Mouse (Mus musculus) intestine, embryonic 14.5 days (tissue): Measurements from ENCODE around the gene Rufy2. TPM values are rescaled to one million over a fixed set of nuclear protein-coding genes. Genes with fewer than 3 reads are reported as not detected.

ENCODE experiments used
- ATAC-seq: fragments of 200-750 bp; cut with Nextera tagmentation; replicated peaks from 2 replicates; pipeline ENCODE4 v1.8.0; 2017; ENCODE audit warnings: low read depth, moderate number of reproducible peaks, moderate TSS enrichment, moderate library complexity; ENCODE audit not compliant: low FRiP score, low TSS enrichment
- DNase-seq: peaks from one replicate; pipeline ENCODE4 v3.0.0-alpha.2; 2018; ENCODE audit warnings: low spot score
- H3K27ac ChIP-seq: fragments of 300-500 bp; sonication (generic); 2 replicates; pipeline ENCODE4 v1.5.1; 2014; ENCODE audit warnings: low read depth, mild to moderate bottlenecking, control low read depth
- H3K27me3 ChIP-seq: fragments of 300-500 bp; sonication (generic); replicated peaks from 2 replicates; pipeline ENCODE4 v1.6.1; 2014; ENCODE audit warnings: low read length, control low read depth; ENCODE audit not compliant: control insufficient read depth, insufficient read depth
- H3K36me3 ChIP-seq: fragments of 300-500 bp; sonication (generic); 2 replicates; pipeline ENCODE4 v1.6.1; 2014; ENCODE audit warnings: low read length, control low read depth; ENCODE audit not compliant: control insufficient read depth, insufficient read depth
- H3K4me1 ChIP-seq: fragments of 300-500 bp; sonication (generic); replicated peaks from 2 replicates; pipeline ENCODE4 v1.6.1; 2014; ENCODE audit warnings: low read length, control low read depth, mixed read lengths; ENCODE audit not compliant: control insufficient read depth, insufficient read depth
- H3K4me2 ChIP-seq: fragments of 300-500 bp; sonication (generic); 2 replicates; pipeline ENCODE4 v1.6.1; 2014; ENCODE audit warnings: low read length
- H3K4me3 ChIP-seq: fragments of 300-500 bp; sonication (generic); 2 replicates; pipeline ENCODE4 v1.5.1; 2014; ENCODE audit warnings: low read depth, low read length, control low read depth, mixed read lengths
- H3K9ac ChIP-seq: fragments of 300-500 bp; sonication (generic); 2 replicates; pipeline ENCODE4 v1.6.1; 2014; ENCODE audit warnings: mild to moderate bottlenecking, low read length
- H3K9me3 ChIP-seq: fragments of 300-500 bp; sonication (generic); 2 replicates; pipeline ENCODE4 v1.6.1; 2016; ENCODE audit warnings: low read length, control low read depth; ENCODE audit not compliant: control insufficient read depth
- WGBS: fragments of 180-500 bp; shearing (Covaris S2); extraction: QIAGEN DNeasy Blood & Tissue Kit; methylation state at CpG from one replicate; pipeline ENCODE4 v1.1.7; 2014; 5-methylcytosine and 5-hydroxymethylcytosine counted together
- polyA plus RNA-seq: library from polyadenylated mRNA; unstranded; fragments of >200 nt; fragmentation: Nextera tagmentation; extraction: Ambion mirVana; gene quantifications from 2 replicates; pipeline ENCODE4 v1.2.1, GENCODE M21; 2014

Rufy2 gene
- polyA plus RNA-seq, 1 experiment from 2014 or later = 20.0 TPM

DNA sequence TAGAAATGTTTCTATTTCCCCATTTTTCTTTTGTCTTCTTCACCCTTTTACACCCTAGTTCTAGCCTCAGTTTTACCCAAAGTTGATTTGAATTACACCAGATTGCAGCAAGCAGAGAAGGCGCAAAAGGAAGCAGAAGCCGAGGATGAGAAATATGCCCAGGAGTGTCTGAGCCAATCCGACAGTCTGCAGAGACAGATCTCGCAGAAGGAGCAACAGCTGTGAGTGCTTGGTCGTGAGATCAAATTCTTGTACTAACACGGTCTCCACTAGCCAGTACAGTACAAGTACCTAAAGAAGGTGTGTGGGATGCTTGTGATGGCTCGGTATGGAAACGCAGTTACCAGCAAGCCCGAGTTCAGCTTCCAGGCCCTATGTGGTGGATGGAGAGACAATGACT lies 24.5 kb downstream of the Rufy2 start:
- Histone ChIP-seq H3K4me1 (no peaks in the 10 kb centered on the region), H3K9ac (no peak overlapping the region), H3K4me3 (no peak overlapping the region), H3K27ac (no peak overlapping the region), H3K36me3 (peaks cover 94% of the 10 kb centered on the region), H3K27me3 (no peaks in the 10 kb centered on the region), H3K9me3 (no peaks in the 10 kb centered on the region), H3K4me2 (no peak overlapping the region)
- 90% methylated on average over 9 of the region's 9 CpGs for WGBS
- ATAC-seq (no peak), DNase-seq (no peak)

DNA sequence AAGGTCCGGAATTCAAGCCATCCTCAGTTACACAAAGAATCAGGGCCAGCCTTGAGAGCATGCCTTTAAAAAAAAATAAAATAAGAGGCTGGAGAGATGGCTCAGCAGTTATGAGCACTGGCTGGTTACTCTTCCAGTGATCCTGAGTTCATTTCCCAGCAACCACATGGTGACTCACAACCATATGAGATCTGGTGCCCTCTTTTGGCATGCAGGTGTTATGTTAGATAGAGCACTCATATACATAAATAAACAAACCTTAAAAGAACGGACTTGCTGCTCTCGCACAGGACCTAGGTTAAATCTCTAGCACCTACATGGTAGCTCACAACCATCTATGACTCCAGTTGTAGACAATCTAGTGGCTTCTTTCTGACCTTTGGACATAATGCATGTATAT lies 28.2 kb downstream of the Rufy2 start:
- Histone ChIP-seq H3K36me3 (peaks cover 94% of the 10 kb centered on the region), H3K4me3 (no peak overlapping the region), H3K4me2 (no peak overlapping the region), H3K27ac (no peak overlapping the region), H3K4me1 (no peaks in the 10 kb centered on the region), H3K9me3 (no peaks in the 10 kb centered on the region), H3K27me3 (no peaks in the 10 kb centered on the region), H3K9ac (no peak overlapping the region)
- ATAC-seq (no peak), DNase-seq (no peak)
- WGBS = 53% methylated on average over 3 of the region's 3 CpGs

DNA sequence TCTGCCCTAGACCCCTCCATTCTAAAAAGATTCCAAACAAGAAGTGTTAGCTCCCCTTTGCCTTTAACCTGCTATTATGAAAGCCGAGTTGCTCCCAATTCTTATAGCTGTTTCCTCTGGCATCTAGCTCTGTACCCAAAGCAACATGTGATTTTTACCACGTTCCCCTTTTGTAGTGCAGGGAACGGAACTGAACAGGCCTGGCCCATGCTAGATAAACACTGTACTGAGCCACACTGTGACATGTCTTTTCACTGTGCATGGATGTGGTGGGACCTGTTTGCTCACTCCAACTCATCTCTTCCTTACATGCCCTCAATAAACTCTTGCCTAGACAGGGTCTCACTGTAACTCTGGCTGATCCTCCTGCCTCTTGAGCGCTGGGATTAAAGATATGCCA lies 30.2 kb downstream of the Rufy2 start:
- no peak overlapping the region for H3K9ac ChIP-seq
- no peak for DNase-seq
- 77% methylated on average over 4 of the region's 4 CpGs for WGBS
- H3K4me2 ChIP-seq = no peak overlapping the region
- H3K4me1 ChIP-seq = no peaks in the 10 kb centered on the region
- no peak overlapping the region for H3K4me3 ChIP-seq
- peaks cover 93% of the 10 kb centered on the region for H3K36me3 ChIP-seq
- H3K9me3 ChIP-seq = no peaks in the 10 kb centered on the region
- H3K27me3 ChIP-seq = no peaks in the 10 kb centered on the region
- no peak for ATAC-seq
- H3K27ac ChIP-seq = no peak overlapping the region

DNA sequence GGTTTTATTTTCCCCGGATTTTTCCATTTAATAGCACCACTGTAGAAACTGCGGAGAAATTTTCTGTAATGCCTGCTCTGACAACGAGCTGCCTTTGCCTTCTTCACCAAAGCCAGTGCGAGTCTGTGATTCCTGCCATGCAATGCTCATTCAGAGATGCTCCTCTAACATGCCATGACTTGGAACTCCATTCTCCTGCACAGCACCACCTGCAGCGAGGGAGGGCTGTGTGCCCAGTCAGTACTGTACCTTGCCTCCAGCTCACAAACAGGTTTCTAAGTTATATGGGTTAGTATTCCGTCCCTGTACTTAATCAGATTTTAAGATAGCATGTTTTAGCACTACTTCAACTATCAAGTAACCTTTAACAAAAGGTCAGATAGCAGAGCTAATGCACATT lies 31.5 kb downstream of the Rufy2 start:
- H3K9ac ChIP-seq = no peak overlapping the region
- no peak overlapping the region for H3K27ac ChIP-seq
- 89% methylated on average over 6 of the region's 6 CpGs for WGBS
- no peaks in the 10 kb centered on the region for H3K4me1 ChIP-seq
- H3K9me3 ChIP-seq = no peaks in the 10 kb centered on the region
- peaks cover 96% of the 10 kb centered on the region for H3K36me3 ChIP-seq
- no peaks in the 10 kb centered on the region for H3K27me3 ChIP-seq
- no peak for DNase-seq
- ATAC-seq = no peak
- no peak overlapping the region for H3K4me3 ChIP-seq
- no peak overlapping the region for H3K4me2 ChIP-seq

DNA sequence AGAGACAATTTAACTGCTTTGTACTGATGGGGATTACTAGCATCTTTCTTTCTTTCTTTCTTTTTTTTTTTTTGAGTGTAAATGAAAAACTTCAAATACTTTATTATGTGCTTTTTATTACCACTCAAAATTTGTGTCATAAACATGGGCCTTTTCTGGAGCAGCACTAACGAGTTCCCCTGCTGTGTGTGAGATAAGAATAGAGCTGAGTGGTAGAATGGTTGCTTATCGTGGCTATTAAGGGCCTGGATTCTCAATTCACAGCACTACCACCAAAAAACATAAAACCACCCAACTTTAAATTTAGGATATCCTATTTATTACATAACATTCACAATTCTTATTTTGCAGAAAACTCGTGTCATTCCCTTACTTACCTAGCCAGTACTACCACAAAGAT lies 33.5 kb downstream of the Rufy2 start:
- WGBS = 85% methylated on average over 3 of the region's 3 CpGs
- H3K36me3 ChIP-seq = peaks cover 92% of the 10 kb centered on the region
- ATAC-seq = no peak

DNA sequence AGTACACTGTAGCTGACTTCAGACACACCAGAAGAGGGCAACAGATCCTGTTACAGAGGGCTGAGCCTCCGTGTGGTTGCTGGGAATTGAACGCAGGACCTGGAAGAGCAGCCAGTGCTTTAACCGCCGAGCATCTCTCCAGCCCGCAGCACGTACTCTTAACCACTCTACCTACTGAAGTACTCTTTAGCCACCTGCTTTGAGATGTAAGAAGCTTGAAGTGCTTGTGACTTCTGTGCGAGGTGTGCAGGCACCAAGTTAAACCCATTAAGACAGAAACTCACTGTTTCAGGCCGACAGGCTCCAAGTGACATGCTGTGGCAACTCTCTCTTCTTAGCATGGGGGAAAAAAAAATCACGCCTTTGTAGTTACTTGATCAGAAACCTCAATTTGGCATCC lies 34.1 kb downstream of the Rufy2 start:
- H3K27me3 ChIP-seq = no peaks in the 10 kb centered on the region
- no peaks in the 10 kb centered on the region for H3K9me3 ChIP-seq
- H3K27ac ChIP-seq = no peak overlapping the region
- 85% methylated on average over 9 of the region's 9 CpGs for WGBS
- DNase-seq (no peak), ATAC-seq (no peak)
- no peak overlapping the region for H3K9ac ChIP-seq
- H3K4me2 ChIP-seq = no peak overlapping the region
- no peak overlapping the region for H3K4me3 ChIP-seq
- peaks cover 87% of the 10 kb centered on the region for H3K36me3 ChIP-seq
- no peaks in the 10 kb centered on the region for H3K4me1 ChIP-seq

More for the DNA sequence above, 33.5 kb downstream of the Rufy2 start:
- DNase-seq = no peak
- H3K4me2 ChIP-seq = no peak overlapping the region
- no peak overlapping the region for H3K4me3 ChIP-seq
- H3K9ac ChIP-seq = no peak overlapping the region
- H3K27me3 ChIP-seq = no peaks in the 10 kb centered on the region
- no peak overlapping the region for H3K27ac ChIP-seq
- no peaks in the 10 kb centered on the region for H3K4me1 ChIP-seq
- no peaks in the 10 kb centered on the region for H3K9me3 ChIP-seq

DNA sequence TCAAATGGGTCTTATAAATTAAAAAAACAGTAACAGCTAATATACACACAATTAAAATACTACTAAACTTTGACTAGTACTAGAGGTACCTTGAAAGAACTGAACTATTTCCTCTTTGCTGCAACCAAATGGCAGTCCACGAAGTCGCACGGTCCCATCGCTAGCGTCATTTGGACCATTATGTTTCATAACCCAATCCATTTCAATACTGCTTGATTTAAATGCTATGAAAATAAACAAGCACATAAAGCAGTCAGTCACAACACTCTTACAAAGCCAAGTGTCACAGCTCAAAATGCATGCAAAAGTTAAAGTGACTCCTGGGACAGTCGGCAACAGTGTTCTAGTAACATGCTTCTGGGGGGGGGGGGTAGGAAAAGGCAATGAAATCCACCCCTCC lies 39.3 kb downstream of the Rufy2 start:
- H3K27ac ChIP-seq = no peak overlapping the region

DNA sequence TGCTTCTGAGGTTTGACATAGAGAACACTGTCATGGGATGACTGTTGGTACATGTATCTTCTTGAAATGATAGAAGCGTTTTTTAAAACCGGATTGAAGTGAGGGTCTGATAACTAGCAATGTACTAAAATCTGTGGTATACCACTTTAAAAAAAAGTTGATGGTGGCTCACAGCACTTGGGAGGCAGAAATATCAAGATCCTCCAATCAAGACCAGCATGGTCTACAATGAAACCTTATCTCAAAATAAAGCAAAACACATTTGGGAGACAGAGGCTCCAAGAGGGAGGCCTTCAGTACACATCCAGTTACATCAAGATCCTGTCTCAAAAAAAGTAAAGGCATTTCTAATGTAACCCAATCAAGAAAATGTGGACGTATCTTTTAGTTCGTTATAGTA lies 41.7 kb downstream of the Rufy2 start:
- Histone ChIP-seq H3K4me3 (peak overlapping the region; percentile 92), H3K27ac (no peak overlapping the region), H3K4me1 (peaks cover 22% of the 10 kb centered on the region), H3K4me2 (peak overlapping the region; percentile 66), H3K36me3 (peaks cover 14% of the 10 kb centered on the region), H3K9ac (peak overlapping the region; percentile 99), H3K9me3 (no peaks in the 10 kb centered on the region), H3K27me3 (no peaks in the 10 kb centered on the region)
- DNase-seq (no peak), ATAC-seq (no peak)
- WGBS = 50% methylated on average over 4 of the region's 4 CpGs

More for the DNA sequence above, 39.3 kb downstream of the Rufy2 start:
- ATAC-seq = no peak
- no peak for DNase-seq
- no peak overlapping the region for H3K9ac ChIP-seq
- no peaks in the 10 kb centered on the region for H3K27me3 ChIP-seq
- WGBS = 93% methylated on average over 6 of the region's 6 CpGs
- H3K9me3 ChIP-seq = no peaks in the 10 kb centered on the region
- peaks cover 14% of the 10 kb centered on the region for H3K4me1 ChIP-seq
- H3K4me3 ChIP-seq = no peak overlapping the region
- H3K4me2 ChIP-seq = no peak overlapping the region
- peaks cover 38% of the 10 kb centered on the region for H3K36me3 ChIP-seq

DNA sequence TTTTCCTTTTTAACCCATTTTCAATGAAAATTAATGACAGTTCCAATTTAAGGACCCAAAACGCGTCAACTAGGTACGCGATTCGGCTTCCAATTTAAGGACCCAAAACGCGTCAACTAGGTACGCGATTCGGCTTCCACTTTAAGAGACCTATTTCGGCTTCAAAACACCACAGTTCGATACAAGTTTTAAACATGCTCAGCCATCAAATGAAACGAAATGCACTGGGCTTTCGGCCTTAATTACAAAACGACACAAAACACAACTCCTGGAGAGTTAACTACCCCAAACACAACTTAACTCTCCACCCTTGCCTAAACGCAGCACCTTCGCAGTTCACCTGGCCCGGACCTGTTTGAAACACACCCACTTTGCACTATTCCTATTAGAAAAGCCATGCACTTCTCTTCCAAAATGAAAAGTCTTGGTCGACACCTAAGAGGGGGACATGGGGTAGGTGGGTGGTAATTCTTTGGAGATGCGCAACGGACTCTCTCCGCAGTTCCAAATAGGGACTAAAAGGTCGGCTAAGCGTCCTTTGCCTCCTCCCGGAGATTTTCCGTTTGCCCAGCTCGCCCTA lies 42.6 kb downstream of the Rufy2 start:
- peak overlapping the region; percentile 66 for H3K4me2 ChIP-seq
- under 1% methylated on average over 27 of the region's 27 CpGs for WGBS
- peak overlapping the region; percentile 100 for H3K27ac ChIP-seq
- ATAC-seq = no peak
- DNase-seq = no peak
- H3K36me3 ChIP-seq = peaks cover 4% of the 10 kb centered on the region
- no peaks in the 10 kb centered on the region for H3K9me3 ChIP-seq
- H3K9ac ChIP-seq = peak overlapping the region; percentile 99
- H3K4me3 ChIP-seq = peak overlapping the region; percentile 92
- H3K4me1 ChIP-seq = peaks cover 22% of the 10 kb centered on the region
- H3K27me3 ChIP-seq = no peaks in the 10 kb centered on the region
